Mouse (Mus musculus): ENCODE data around the gene Atp8b2. TPM values are rescaled to one million over a fixed set of nuclear protein-coding genes. Genes with fewer than 3 reads are reported as not detected.
A peak's percentile ranks its signal among the peaks of the same experiment; 100 is the strongest.

The Atp8b2 gene
- polyA plus RNA-seq, 1 experiment from 2014 or later = 5.0 TPM

DNA sequence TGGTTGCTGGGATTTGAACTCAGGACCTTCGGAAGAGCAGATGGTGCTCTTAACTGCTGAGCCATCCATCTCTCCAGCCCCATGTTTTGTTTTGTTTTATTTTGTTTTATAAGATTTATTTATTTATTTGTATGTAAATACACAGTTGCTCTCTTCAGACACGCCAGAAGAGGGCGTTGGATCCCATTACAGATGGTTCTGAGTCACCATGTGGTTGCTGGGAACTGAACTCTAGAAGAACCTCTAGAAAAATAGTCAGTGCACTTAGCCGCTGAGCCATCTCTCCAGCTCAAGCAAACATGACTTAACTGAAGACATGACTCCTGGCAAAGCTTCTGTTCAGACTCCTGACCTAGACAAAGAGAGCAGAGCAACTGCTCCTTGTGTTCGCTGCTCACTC lies 19.1 kb upstream of the Atp8b2 start:
- H3K4me2 ChIP-seq (replicated peaks; ENCODE audit: low read depth) = no peak overlapping the region

DNA sequence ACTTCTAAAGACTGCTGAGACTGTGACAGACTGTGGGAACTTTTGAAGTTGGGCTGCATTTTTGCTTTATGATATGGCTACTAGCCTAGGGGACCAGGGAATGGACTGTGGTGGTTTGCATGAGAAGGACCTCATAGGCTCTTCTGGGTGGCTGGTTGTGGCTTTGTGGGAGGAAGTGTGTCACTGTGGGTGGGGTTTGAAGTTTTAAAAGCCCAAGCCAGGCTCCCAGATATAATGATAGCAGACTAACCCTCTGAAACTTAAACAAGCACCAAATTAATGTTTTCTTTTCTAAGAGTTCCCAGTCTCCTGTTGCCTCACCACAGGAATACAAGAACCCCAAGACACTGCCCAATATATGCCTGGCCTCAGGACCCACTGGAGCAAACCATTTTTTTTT lies 13.6 kb upstream of the Atp8b2 start:
- Histone ChIP-seq H3K36me3 (ENCODE audit: control insufficient read depth, insufficient read depth, low read length) (no peaks in the 10 kb centered on the region), H3K9me3 (ENCODE audit: control insufficient read depth, low read length) (no peaks in the 10 kb centered on the region), H3K27ac (replicated peaks) (no peak overlapping the region), H3K4me1 (replicated peaks; ENCODE audit: control insufficient read depth, insufficient read depth) (no peaks in the 10 kb centered on the region), H3K27me3 (ENCODE audit: control insufficient read depth, insufficient read depth, low read length) (no peaks in the 10 kb centered on the region), H3K4me3 (ENCODE audit: low read depth, low read length) (no peak overlapping the region), H3K9ac (ENCODE audit: low read length) (no peak overlapping the region), H3K4me2 (replicated peaks; ENCODE audit: low read depth) (no peak overlapping the region)
- ATAC-seq (ENCODE audit: low FRiP score, low TSS enrichment) = no peak
- TF ChIP-seq EP300 (optimal IDR thresholded peaks at IDR 0.05) (no peak), CTCF (IDR thresholded peaks at IDR 0.05; ENCODE audit: low read depth) (no peak)
- DNase-seq (ENCODE audit: low spot score) = no peak

More for the DNA sequence above, 19.1 kb upstream of the Atp8b2 start:
- H3K9ac ChIP-seq (ENCODE audit: low read length) = no peak overlapping the region
- H3K9me3 ChIP-seq (ENCODE audit: control insufficient read depth, low read length) = no peaks in the 10 kb centered on the region
- no peaks in the 10 kb centered on the region for H3K4me1 ChIP-seq (replicated peaks; ENCODE audit: control insufficient read depth, insufficient read depth)
- no peaks in the 10 kb centered on the region for H3K27me3 ChIP-seq (ENCODE audit: control insufficient read depth, insufficient read depth, low read length)
- no peak overlapping the region for H3K27ac ChIP-seq (replicated peaks)
- TF ChIP-seq EP300 (optimal IDR thresholded peaks at IDR 0.05) = no peak
- 0 out of 2 replicates have a peak, but pooled peaks have one; percentile 4 for TF ChIP-seq CTCF (IDR thresholded peaks at IDR 0.05; ENCODE audit: low read depth)
- no peak for DNase-seq (ENCODE audit: low spot score)
- H3K36me3 ChIP-seq (ENCODE audit: control insufficient read depth, insufficient read depth, low read length) = no peaks in the 10 kb centered on the region
- ATAC-seq (ENCODE audit: low FRiP score, low TSS enrichment) = no peak
- no peak overlapping the region for H3K4me3 ChIP-seq (ENCODE audit: low read depth, low read length)
- WGBS = 68% methylated on average over 5 of the region's 5 CpGs

GRCm38 (mm10) chr3:89968509-89968908 lies 5.2 kb upstream of the Atp8b2 start:
- no peaks in the 10 kb centered on the region for H3K36me3 ChIP-seq (ENCODE audit: control insufficient read depth, insufficient read depth, low read length)
- 69% methylated on average over 7 of the region's 7 CpGs for whole genome bisulfite sequencing
- H3K27me3 ChIP-seq (ENCODE audit: control insufficient read depth, insufficient read depth, low read length) = no peaks in the 10 kb centered on the region
- no peak overlapping the region for H3K27ac ChIP-seq (replicated peaks)
- no peak overlapping the region for H3K4me3 ChIP-seq (ENCODE audit: low read depth, low read length)
- TF ChIP-seq CTCF (IDR thresholded peaks at IDR 0.05; ENCODE audit: low read depth) (no peak), EP300 (optimal IDR thresholded peaks at IDR 0.05) (no peak)
- DNase-seq (ENCODE audit: low spot score) (no peak), ATAC-seq (ENCODE audit: low FRiP score, low TSS enrichment) (no peak)
- H3K4me1 ChIP-seq (replicated peaks; ENCODE audit: control insufficient read depth, insufficient read depth) = no peaks in the 10 kb centered on the region
- no peak overlapping the region for H3K4me2 ChIP-seq (replicated peaks; ENCODE audit: low read depth)
- H3K9ac ChIP-seq (ENCODE audit: low read length) = no peak overlapping the region
- H3K9me3 ChIP-seq (ENCODE audit: control insufficient read depth, low read length) = no peaks in the 10 kb centered on the region

- no peak overlapping the region for H3K4me3 ChIP-seq (ENCODE audit: low read depth, low read length)
Observed at GRCm38 (mm10) chr3:89966946-89967345, 3.6 kb upstream of the Atp8b2 start.

GRCm38 (mm10) chr3:89965972-89966371 lies 2.7 kb upstream of the Atp8b2 start:
- 91% methylated on average over 5 of the region's 5 CpGs for whole genome bisulfite sequencing
- no peak overlapping the region for H3K4me2 ChIP-seq (replicated peaks; ENCODE audit: low read depth)
- no peaks in the 10 kb centered on the region for H3K36me3 ChIP-seq (ENCODE audit: control insufficient read depth, insufficient read depth, low read length)
- no peaks in the 10 kb centered on the region for H3K9me3 ChIP-seq (ENCODE audit: control insufficient read depth, low read length)
- no peaks in the 10 kb centered on the region for H3K27me3 ChIP-seq (ENCODE audit: control insufficient read depth, insufficient read depth, low read length)
- DNase-seq (ENCODE audit: low spot score) (no peak), ATAC-seq (ENCODE audit: low FRiP score, low TSS enrichment) (no peak)
- no peak overlapping the region for H3K4me3 ChIP-seq (ENCODE audit: low read depth, low read length)
- H3K9ac ChIP-seq (ENCODE audit: low read length) = no peak overlapping the region
- TF ChIP-seq EP300 (optimal IDR thresholded peaks at IDR 0.05) (no peak), CTCF (IDR thresholded peaks at IDR 0.05; ENCODE audit: low read depth) (no peak)
- peaks cover 2% of the 10 kb centered on the region for H3K4me1 ChIP-seq (replicated peaks; ENCODE audit: control insufficient read depth, insufficient read depth)
- no peak overlapping the region for H3K27ac ChIP-seq (replicated peaks)

More at GRCm38 (mm10) chr3:89966946-89967345, 3.6 kb upstream of the Atp8b2 start:
- WGBS = 68% methylated on average over 4 of the region's 4 CpGs
- Histone ChIP-seq H3K9ac (ENCODE audit: low read length) (no peak overlapping the region), H3K4me1 (replicated peaks; ENCODE audit: control insufficient read depth, insufficient read depth) (no peaks in the 10 kb centered on the region), H3K27ac (replicated peaks) (no peak overlapping the region), H3K9me3 (ENCODE audit: control insufficient read depth, low read length) (no peaks in the 10 kb centered on the region), H3K36me3 (ENCODE audit: control insufficient read depth, insufficient read depth, low read length) (no peaks in the 10 kb centered on the region), H3K4me2 (replicated peaks; ENCODE audit: low read depth) (no peak overlapping the region), H3K27me3 (ENCODE audit: control insufficient read depth, insufficient read depth, low read length) (no peaks in the 10 kb centered on the region)
- DNase-seq (ENCODE audit: low spot score) (no peak), ATAC-seq (ENCODE audit: low FRiP score, low TSS enrichment) (no peak)
- TF ChIP-seq CTCF (IDR thresholded peaks at IDR 0.05; ENCODE audit: low read depth) (peak; percentile 59), EP300 (optimal IDR thresholded peaks at IDR 0.05) (no peak)

DNA sequence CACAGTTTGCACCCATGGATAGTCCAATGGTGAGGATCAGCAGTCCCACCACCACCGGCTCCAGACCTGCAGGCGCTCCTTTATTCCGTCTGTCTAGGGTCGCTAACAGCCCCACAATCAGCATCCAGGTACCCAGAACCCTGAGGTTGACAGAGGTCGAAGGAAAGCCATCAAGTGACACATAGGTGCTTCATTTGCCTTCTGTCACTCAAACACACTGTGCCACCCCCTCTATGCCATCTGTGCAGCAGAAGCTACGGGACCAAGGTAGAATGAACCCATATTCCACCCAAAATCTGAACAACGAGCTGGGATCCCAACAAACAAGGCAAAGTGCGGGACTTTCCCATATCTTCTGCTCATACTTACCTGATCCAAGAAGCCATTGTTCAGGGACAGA lies 2.2 kb upstream of the Atp8b2 start:
- H3K9ac ChIP-seq (ENCODE audit: low read length) = no peak overlapping the region
- TF ChIP-seq EP300 (optimal IDR thresholded peaks at IDR 0.05) (no peak), CTCF (IDR thresholded peaks at IDR 0.05; ENCODE audit: low read depth) (no peak)
- H3K9me3 ChIP-seq (ENCODE audit: control insufficient read depth, low read length) = no peaks in the 10 kb centered on the region
- no peaks in the 10 kb centered on the region for H3K36me3 ChIP-seq (ENCODE audit: control insufficient read depth, insufficient read depth, low read length)
- H3K4me2 ChIP-seq (replicated peaks; ENCODE audit: low read depth) = no peak overlapping the region
- H3K27ac ChIP-seq (replicated peaks) = no peak overlapping the region
- peaks cover 2% of the 10 kb centered on the region for H3K4me1 ChIP-seq (replicated peaks; ENCODE audit: control insufficient read depth, insufficient read depth)
- WGBS = 90% methylated on average over 8 of the region's 8 CpGs
- DNase-seq (ENCODE audit: low spot score) (no peak), ATAC-seq (ENCODE audit: low FRiP score, low TSS enrichment) (no peak)
- H3K4me3 ChIP-seq (ENCODE audit: low read depth, low read length) = no peak overlapping the region
- no peaks in the 10 kb centered on the region for H3K27me3 ChIP-seq (ENCODE audit: control insufficient read depth, insufficient read depth, low read length)

Data from stomach, postnatal 0 days (tissue).